Mouse (Mus musculus): ENCODE data around the gene Cdh22.

- TF ChIP-seq EP300 (IDR thresholded peaks at IDR 0.05; ENCODE audit: low read depth), result no peak
- TF ChIP-seq CTCF (IDR thresholded peaks at IDR 0.05; ENCODE audit: low read depth), result no peak
Observed at GRCm38 (mm10) chr2:165259859-165260258, 25.2 kb upstream of the Cdh22 start.
